Mouse (Mus musculus): ENCODE results near the gene Kat2a.

Kat2a gene

GRCm38 (mm10) chr11:100735954-100736745 lies 23.9 kb upstream of the Kat2a start:
- DNase-seq (ENCODE audit: low spot score in 2 of 2), result no peak

- DNase-seq (ENCODE audit: low spot score in 2 of 2), result no peak
These were observed 23.0 kb upstream of the Kat2a start for GRCm38 (mm10) chr11:100735134-100735865.

- DNase-seq (ENCODE audit: low spot score in 2 of 2), result no peak
These were observed 18.4 kb upstream of the Kat2a start for GRCm38 (mm10) chr11:100730477-100731205.

GRCm38 (mm10) chr11:100729976-100730375 lies 17.7 kb upstream of the Kat2a start:
- DNase-seq (ENCODE audit: low spot score in 2 of 2), result no peak

GRCm38 (mm10) chr11:100728601-100729000 lies 16.3 kb upstream of the Kat2a start:
- no peak for DNase-seq (ENCODE audit: low spot score in 2 of 2)

- no peak for DNase-seq (ENCODE audit: low spot score in 2 of 2)
These were observed 14.9 kb upstream of the Kat2a start for GRCm38 (mm10) chr11:100727201-100727600.

- DNase-seq (ENCODE audit: low spot score in 2 of 2), result no peak
These were observed 12.8 kb upstream of the Kat2a start for GRCm38 (mm10) chr11:100724919-100725512.

- no peak for DNase-seq (ENCODE audit: low spot score in 2 of 2)
These were observed 10.3 kb upstream of the Kat2a start for GRCm38 (mm10) chr11:100722493-100723028.

GRCm38 (mm10) chr11:100721776-100722492 lies 9.7 kb upstream of the Kat2a start:
- DNase-seq (ENCODE audit: low spot score in 2 of 2), result no peak

GRCm38 (mm10) chr11:100721254-100721653 lies 9.0 kb upstream of the Kat2a start:
- no peak for DNase-seq (ENCODE audit: low spot score in 2 of 2)

GRCm38 (mm10) chr11:100720345-100720744 lies 8.1 kb upstream of the Kat2a start:
- no peak for DNase-seq (ENCODE audit: low spot score in 2 of 2)

GRCm38 (mm10) chr11:100719893-100720292 lies 7.6 kb upstream of the Kat2a start:
- DNase-seq (ENCODE audit: low spot score in 2 of 2), result no peak

GRCm38 (mm10) chr11:100719312-100719711 lies 7.0 kb upstream of the Kat2a start:
- no peak for DNase-seq (ENCODE audit: low spot score in 2 of 2)

- DNase-seq (ENCODE audit: low spot score in 2 of 2), result no peak
These were observed 6.6 kb upstream of the Kat2a start for GRCm38 (mm10) chr11:100718866-100719265.

- DNase-seq (ENCODE audit: low spot score in 2 of 2), result no peak
These were observed 6.2 kb upstream of the Kat2a start for GRCm38 (mm10) chr11:100718462-100718861.

GRCm38 (mm10) chr11:100716649-100717048 lies 4.4 kb upstream of the Kat2a start:
- DNase-seq (ENCODE audit: low spot score in 2 of 2), result no peak

- no peak for DNase-seq (ENCODE audit: low spot score in 2 of 2)
These were observed 2.7 kb upstream of the Kat2a start for GRCm38 (mm10) chr11:100714948-100715347.

GRCm38 (mm10) chr11:100714534-100714915 lies 2.3 kb upstream of the Kat2a start:
- DNase-seq (ENCODE audit: low spot score in 2 of 2), result peak in 1 of 2 experiments; percentile 57

- DNase-seq (ENCODE audit: low spot score in 2 of 2), result peak in 1 of 2 experiments; percentile 52
These were observed 1.7 kb upstream of the Kat2a start, which contains the start of gene Hspb9 for GRCm38 (mm10) chr11:100713735-100714533. Gene Hspb9 (plus strand): TSS chr11:100713850.

- DNase-seq (ENCODE audit: low spot score in 2 of 2), result no peak
These were observed 909 bp upstream of the Kat2a start for GRCm38 (mm10) chr11:100713174-100713573.
